Comparison of ENCODE assay signal across 8 mouse cellular contexts in the genomic region with DNA sequence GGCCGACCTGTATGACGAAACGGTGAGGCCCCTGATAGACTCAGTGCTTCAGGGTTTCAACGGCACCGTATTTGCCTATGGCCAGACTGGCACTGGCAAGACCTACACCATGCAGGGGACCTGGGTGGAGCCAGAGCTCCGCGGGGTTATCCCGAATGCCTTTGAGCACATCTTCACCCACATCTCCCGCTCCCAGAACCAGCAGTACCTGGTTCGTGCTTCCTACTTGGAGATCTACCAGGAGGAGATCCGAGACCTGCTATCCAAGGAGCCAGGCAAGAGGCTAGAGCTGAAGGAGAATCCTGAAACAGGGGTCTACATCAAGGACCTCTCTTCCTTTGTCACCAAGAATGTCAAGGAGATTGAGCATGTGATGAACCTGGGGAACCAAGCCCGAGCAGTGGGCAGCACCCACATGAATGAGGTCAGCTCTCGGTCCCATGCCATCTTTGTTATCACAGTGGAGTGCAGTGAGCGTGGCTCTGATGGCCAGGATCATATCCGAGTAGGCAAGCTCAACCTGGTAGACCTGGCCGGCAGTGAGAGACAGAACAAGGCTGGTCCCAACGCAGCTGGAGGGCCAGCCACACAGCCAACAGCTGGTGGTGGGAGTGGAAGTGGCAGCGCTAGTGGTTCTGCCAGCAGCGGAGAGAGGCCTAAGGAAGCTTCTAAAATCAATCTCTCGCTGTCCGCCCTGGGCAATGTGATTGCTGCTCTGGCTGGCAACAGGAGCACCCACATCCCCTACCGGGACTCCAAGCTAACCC. TPM values are rescaled to one million over a fixed set of nuclear protein-coding genes. Genes with fewer than 3 reads are reported as not detected.
DNase-seq lines count a peak whose midpoint lies in the region; ATAC-seq lines count a peak whose summit lies in the region.

No protein-coding gene starts in this region.

- H3K4me2 ChIP-seq in kidney, embryonic 14.5 days (replicated peaks; ENCODE audit: low read depth, low read length) = peak overlapping the region; percentile 89
- H3K4me2 ChIP-seq in embryonic facial prominence, embryonic 13.5 days = peak overlapping the region; percentile 95
- H3K4me2 ChIP-seq in hindbrain, embryonic 15.5 days = peak overlapping the region; percentile 68
- H3K4me2 ChIP-seq in midbrain, embryonic 15.5 days = peak overlapping the region; percentile 57

- no peaks in the 10 kb centered on the region for H3K27me3 ChIP-seq in kidney, embryonic 14.5 days (ENCODE audit: control insufficient read depth, insufficient read depth, low read length)
- H3K27me3 ChIP-seq in embryonic facial prominence, embryonic 13.5 days = no peaks in the 10 kb centered on the region
- H3K27me3 ChIP-seq in hindbrain, embryonic 15.5 days = no peaks in the 10 kb centered on the region
- H3K27me3 ChIP-seq in midbrain, embryonic 15.5 days (replicated peaks) = no peaks in the 10 kb centered on the region

- H3K4me1 ChIP-seq in kidney, embryonic 14.5 days (ENCODE audit: control insufficient read depth, insufficient read depth, low read length) = peaks cover 18% of the 10 kb centered on the region
- H3K4me1 ChIP-seq in embryonic facial prominence, embryonic 13.5 days = peaks cover 52% of the 10 kb centered on the region
- peaks cover 60% of the 10 kb centered on the region for H3K4me1 ChIP-seq in hindbrain, embryonic 15.5 days (replicated peaks)
- peaks cover 55% of the 10 kb centered on the region for H3K4me1 ChIP-seq in midbrain, embryonic 15.5 days

- peak overlapping the region; percentile 65 for H3K4me3 ChIP-seq in kidney, embryonic 14.5 days (ENCODE audit: low read length)
- peak overlapping the region; percentile 77 for H3K4me3 ChIP-seq in embryonic facial prominence, embryonic 13.5 days
- H3K4me3 ChIP-seq in hindbrain, embryonic 15.5 days = peak overlapping the region; percentile 79
- H3K4me3 ChIP-seq in midbrain, embryonic 15.5 days = peak overlapping the region; percentile 72

- H3K36me3 ChIP-seq in kidney, embryonic 14.5 days (ENCODE audit: control insufficient read depth, insufficient read depth, low read length) = peaks cover 4% of the 10 kb centered on the region; the same call in 1 of the 2 replicates
- H3K36me3 ChIP-seq in embryonic facial prominence, embryonic 13.5 days = peaks cover 18% of the 10 kb centered on the region
- H3K36me3 ChIP-seq in hindbrain, embryonic 15.5 days = peaks cover 12% of the 10 kb centered on the region; the same call in 1 of the 2 replicates
- H3K36me3 ChIP-seq in midbrain, embryonic 15.5 days (replicated peaks) = peaks cover 8% of the 10 kb centered on the region; the same call in 1 of the 2 replicates

- WGBS in kidney, embryonic 14.5 days = 59% methylated on average over 22 of the region's 22 CpGs
- WGBS in embryonic facial prominence, embryonic 13.5 days = 65% methylated on average over 22 of the region's 22 CpGs
- 61% methylated on average over 22 of the region's 22 CpGs for WGBS in hindbrain, embryonic 15.5 days
- 62% methylated on average over 22 of the region's 22 CpGs for WGBS in midbrain, embryonic 15.5 days

- no peak overlapping the region for H3K27ac ChIP-seq in kidney, embryonic 14.5 days (ENCODE audit: low read depth, low read length)
- peak overlapping the region; percentile 79; the same call in 1 of the 2 replicates for H3K27ac ChIP-seq in embryonic facial prominence, embryonic 13.5 days
- peak overlapping the region; percentile 97 for H3K27ac ChIP-seq in hindbrain, embryonic 15.5 days (replicated peaks)
- peak overlapping the region; percentile 91 for H3K27ac ChIP-seq in midbrain, embryonic 15.5 days

- peak; percentile 26 for ATAC-seq in kidney, embryonic 14.5 days (ENCODE audit: low FRiP score, low TSS enrichment)
- ATAC-seq in embryonic facial prominence, embryonic 13.5 days (ENCODE audit: insufficient number of reproducible peaks, insufficient read depth, low FRiP score, low TSS enrichment, low read depth) = no peak
- no peak for ATAC-seq in hindbrain, embryonic 15.5 days (ENCODE audit: low FRiP score, low read depth)
- ATAC-seq in midbrain, embryonic 15.5 days (replicated peaks) = peak; percentile 13

- no peak for DNase-seq in kidney, postnatal 36 days
- DNase-seq in spleen, adult 18-20 months = no peak
- DNase-seq in thymus, postnatal 0 days (ENCODE audit: low spot score) = no peak
- no peak for DNase-seq in left cerebral cortex, adult 11 months (ENCODE audit: low spot score)

- peak overlapping the region; percentile 73 for H3K9ac ChIP-seq in kidney, embryonic 14.5 days (ENCODE audit: low read depth, low read length)
- peak overlapping the region; percentile 89 for H3K9ac ChIP-seq in embryonic facial prominence, embryonic 13.5 days
- H3K9ac ChIP-seq in hindbrain, embryonic 15.5 days = peak overlapping the region; percentile 92
- peak overlapping the region; percentile 88 for H3K9ac ChIP-seq in midbrain, embryonic 15.5 days

- peaks cover 4% of the 10 kb centered on the region for H3K9me3 ChIP-seq in kidney, embryonic 14.5 days (ENCODE audit: control insufficient read depth, low read length)
- H3K9me3 ChIP-seq in embryonic facial prominence, embryonic 13.5 days = peaks cover 14% of the 10 kb centered on the region; the same call in 1 of the 2 replicates
- no peaks in the 10 kb centered on the region for H3K9me3 ChIP-seq in hindbrain, embryonic 15.5 days
- H3K9me3 ChIP-seq in midbrain, embryonic 15.5 days = no peaks in the 10 kb centered on the region

RNA-seq across cellular contexts. Expression of gene Kif3c, which starts 1.4 kb away (rescaled TPM):
- polyA plus RNA-seq in kidney, embryonic 14.5 days (2014; fragmentation: Nextera tagmentation; extraction: Ambion mirVana) = 8.3 and 10.5 TPM in 2 replicates
- polyA plus RNA-seq in embryonic facial prominence, embryonic 13.5 days (2015; fragmentation: Nextera tagmentation; extraction: Ambion mirVana) = 18.4 and 19.8 TPM in 2 replicates
- polyA plus RNA-seq in hindbrain, embryonic 15.5 days (2015; fragmentation: Nextera tagmentation; extraction: Ambion mirVana) = 79.9 and 85.8 TPM in 2 replicates
- 94.9 and 95.6 TPM in 2 replicates for polyA plus RNA-seq in midbrain, embryonic 15.5 days (2015; fragmentation: Nextera tagmentation; extraction: Ambion mirVana)
- 6.4 and 6.9 TPM in 2 replicates for polyA plus RNA-seq in thymus, postnatal 0 days (2015; fragmentation: Nextera tagmentation; extraction: Ambion mirVana)

RNA-seq across cellular contexts. Expression of gene Rab10, which starts 56.6 kb away (rescaled TPM):
- 64.1 and 84.5 TPM in 2 replicates for polyA plus RNA-seq in kidney, embryonic 14.5 days (2014; fragmentation: Nextera tagmentation; extraction: Ambion mirVana)
- 85.0 and 87.6 TPM in 2 replicates for polyA plus RNA-seq in embryonic facial prominence, embryonic 13.5 days (2015; fragmentation: Nextera tagmentation; extraction: Ambion mirVana)
- 154 and 161 TPM in 2 replicates for polyA plus RNA-seq in hindbrain, embryonic 15.5 days (2015; fragmentation: Nextera tagmentation; extraction: Ambion mirVana)
- polyA plus RNA-seq in midbrain, embryonic 15.5 days (2015; fragmentation: Nextera tagmentation; extraction: Ambion mirVana) = 145 and 148 TPM in 2 replicates
- 69.7 and 71.0 TPM in 2 replicates for polyA plus RNA-seq in thymus, postnatal 0 days (2015; fragmentation: Nextera tagmentation; extraction: Ambion mirVana)

Comparison
In these comparisons a context has a peak if more than half of its experiments do, and no peak if none do; other contexts are left out.
1. ATAC-seq: peak in kidney, embryonic 14.5 days (single experiment) and midbrain, embryonic 15.5 days (single experiment); none in embryonic facial prominence, embryonic 13.5 days (single experiment) and hindbrain, embryonic 15.5 days (single experiment).
2. Peak in every context shown above with its lines, with median percentiles within 50 percentile points of each other: H3K4me2 ChIP-seq, H3K4me3 ChIP-seq and H3K9ac ChIP-seq.